Mouse (Mus musculus) lung, adult 2 months (tissue): ENCODE results near the gene Zfp472. TPM values are rescaled to one million over a fixed set of nuclear protein-coding genes. Genes with fewer than 3 reads are reported as not detected.

Experiments
- DNase-seq: peaks from one replicate; pipeline ENCODE4 v3.0.0; 2022
- H3K4me1 ChIP-seq: fragments of 200-500 bp; 2 replicates; pipeline ENCODE4 v1.6.1; 2011; ENCODE audit warnings: low read length; ENCODE audit not compliant: control insufficient read depth, insufficient read depth
- H3K4me3 ChIP-seq: fragments of 200-500 bp; replicated peaks from 2 replicates; pipeline ENCODE3; 2011; ENCODE audit warnings: low read depth, mild to moderate bottlenecking, control low read depth, low read length; ENCODE audit errors: extremely low read depth
- CTCF ChIP-seq: fragments of 200-500 bp; IDR thresholded peaks from 2 replicates; pipeline ENCODE4 v1.5.1; 2011; ENCODE audit warnings: mild to moderate bottlenecking, low read length, control low read depth; ENCODE audit not compliant: insufficient read depth
- POLR2A ChIP-seq: fragments of 200-500 bp; IDR thresholded peaks from 2 replicates; pipeline ENCODE4 v1.6.1; 2011; ENCODE audit warnings: low read depth, mild to moderate bottlenecking, control low read depth, low read length, borderline replicate concordance; ENCODE audit errors: extremely low read depth
- WGBS: fragments of 180-500 bp; shearing (Covaris S2); methylation state at CpG from one replicate; pipeline ENCODE4 v1.1.7; 2018; 5-methylcytosine and 5-hydroxymethylcytosine counted together
- polyA plus RNA-seq: library from polyadenylated mRNA; depleted of rRNA; stranded (reverse); fragments of >200 nt; gene quantifications from 2 replicates; pipeline ENCODE4 v1.2.3, GENCODE M21; 2012; rRNA removed

Zfp472 gene
- 0.61 and 0.85 TPM in 2 replicates for polyA plus RNA-seq

- TF ChIP-seq POLR2A = peak; percentile 67; the same call in 1 of the 2 replicates
- no peak for TF ChIP-seq CTCF
- Histone ChIP-seq H3K4me1 (peaks cover 6% of the 10 kb centered on the region), H3K4me3 (peak within 1 kb of the TSS; percentile 76)
- WGBS = under 1% methylated on average over 33 of the region's 33 CpGs
- DNase-seq = peak; percentile 90
These were observed at the start of gene Zfp472 for GRCm38 (mm10) chr17:32965623-32966290. Gene Zfp472 (plus strand): TSS chr17:32965814.

DNA sequence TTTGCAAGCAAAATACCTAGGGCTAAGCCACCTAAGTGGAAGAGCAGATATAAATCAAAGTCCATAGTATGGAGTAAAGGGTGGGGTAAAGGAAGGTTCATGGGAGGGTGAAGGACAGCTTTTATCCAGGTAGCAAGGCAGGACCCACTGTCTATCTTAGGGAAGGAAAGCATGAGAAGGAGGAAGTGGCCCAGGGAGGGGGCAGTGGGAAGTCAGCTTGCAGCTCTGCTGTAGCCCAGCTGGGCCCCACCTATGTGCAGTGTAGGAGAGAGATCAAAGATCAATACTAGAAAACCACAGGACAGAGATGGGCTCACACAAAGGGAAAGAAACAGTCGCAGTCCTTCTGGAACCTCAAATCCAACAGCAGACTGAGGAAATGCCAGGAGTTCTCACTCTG, 49.5 kb upstream of the Zfp472 start:
- WGBS = 64% methylated on average over 1 of the region's 1 CpGs
- no peak for DNase-seq
- Histone ChIP-seq H3K4me3 (no peak overlapping the region), H3K4me1 (no peaks in the 10 kb centered on the region)
- TF ChIP-seq POLR2A (no peak), CTCF (no peak)

DNA sequence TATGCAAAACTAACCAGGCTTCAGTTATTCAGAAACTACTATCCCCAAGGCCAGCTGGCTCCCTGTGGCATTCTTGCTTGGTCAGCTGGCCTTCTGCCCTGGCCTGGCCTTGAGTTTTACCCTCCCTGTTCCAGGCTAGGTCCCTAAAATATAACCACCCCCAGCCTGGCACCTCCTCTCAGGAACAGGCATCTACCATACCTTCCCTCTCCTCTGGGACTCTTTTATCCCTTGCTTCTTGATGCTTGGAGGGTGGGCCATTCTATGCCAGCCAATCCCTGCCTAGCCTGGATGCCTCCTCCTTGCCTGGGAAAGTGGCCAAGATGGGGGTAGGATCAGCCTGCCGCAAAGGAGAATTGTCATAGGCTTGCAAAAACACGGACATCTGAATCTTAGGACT, 48.5 kb upstream of the Zfp472 start, which contains the start of gene Cyp4f14:
TSS of gene Cyp4f14 (minus strand) at position 212 of the 400 bp plus-strand sequence.
- Histone ChIP-seq H3K4me3 (no peak within 1 kb of the TSS), H3K4me1 (no peaks in the 10 kb centered on the region)
- TF ChIP-seq POLR2A (no peak), CTCF (no peak)
- 42% methylated on average over 2 of the region's 2 CpGs for WGBS
- DNase-seq = no peak

DNA sequence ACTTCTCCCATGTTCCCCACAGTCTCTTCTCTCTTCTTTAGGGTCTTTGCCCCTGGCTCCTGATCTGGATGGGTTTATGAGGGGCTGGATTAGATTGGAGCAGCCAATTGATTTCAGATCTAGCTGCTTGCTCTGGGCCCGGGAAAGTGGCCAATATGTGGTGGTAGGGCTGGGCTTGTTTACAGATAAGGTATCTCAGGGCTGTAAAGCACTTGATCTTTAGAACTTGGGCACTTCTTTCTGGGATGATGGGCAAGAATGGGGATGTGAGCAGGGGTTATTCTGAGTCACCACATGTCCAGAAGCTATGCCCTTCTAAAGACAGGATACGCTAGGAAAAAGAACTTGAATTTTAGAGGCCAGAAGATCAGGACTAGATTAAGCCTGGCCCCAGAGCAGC, 46.5 kb upstream of the Zfp472 start:
- 45% methylated on average over 2 of the region's 2 CpGs for WGBS
- Histone ChIP-seq H3K4me1 (peaks cover under 1% of the 10 kb centered on the region; the same call in 1 of the 2 replicates), H3K4me3 (no peak overlapping the region)
- no peak for DNase-seq
- no peak for TF ChIP-seq POLR2A
- no peak for TF ChIP-seq CTCF

DNA sequence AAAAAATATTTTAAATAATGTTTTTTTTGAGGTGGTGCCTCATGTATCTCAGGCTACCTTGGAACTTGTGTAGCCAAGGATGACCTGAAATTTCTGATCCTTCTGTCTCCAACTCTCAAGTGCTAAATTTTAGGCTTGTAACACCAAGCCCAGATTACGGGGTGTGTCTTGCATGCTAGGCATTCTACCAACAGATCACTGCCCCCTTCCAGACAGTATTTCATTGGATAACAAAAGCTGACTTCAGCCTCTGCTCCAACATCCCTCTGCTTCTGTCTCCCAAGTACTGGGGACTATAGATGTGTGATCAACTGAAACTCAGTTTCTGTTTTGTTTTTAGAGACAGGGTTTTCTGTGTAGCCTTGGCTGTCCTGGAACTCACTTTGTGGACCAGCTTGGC, 41.9 kb upstream of the Zfp472 start:
- no peak for TF ChIP-seq CTCF
- WGBS = 93% methylated on average over 1 of the region's 1 CpGs
- no peak for DNase-seq
- Histone ChIP-seq H3K4me3 (no peak overlapping the region), H3K4me1 (peaks cover 6% of the 10 kb centered on the region; the same call in 1 of the 2 replicates)

DNA sequence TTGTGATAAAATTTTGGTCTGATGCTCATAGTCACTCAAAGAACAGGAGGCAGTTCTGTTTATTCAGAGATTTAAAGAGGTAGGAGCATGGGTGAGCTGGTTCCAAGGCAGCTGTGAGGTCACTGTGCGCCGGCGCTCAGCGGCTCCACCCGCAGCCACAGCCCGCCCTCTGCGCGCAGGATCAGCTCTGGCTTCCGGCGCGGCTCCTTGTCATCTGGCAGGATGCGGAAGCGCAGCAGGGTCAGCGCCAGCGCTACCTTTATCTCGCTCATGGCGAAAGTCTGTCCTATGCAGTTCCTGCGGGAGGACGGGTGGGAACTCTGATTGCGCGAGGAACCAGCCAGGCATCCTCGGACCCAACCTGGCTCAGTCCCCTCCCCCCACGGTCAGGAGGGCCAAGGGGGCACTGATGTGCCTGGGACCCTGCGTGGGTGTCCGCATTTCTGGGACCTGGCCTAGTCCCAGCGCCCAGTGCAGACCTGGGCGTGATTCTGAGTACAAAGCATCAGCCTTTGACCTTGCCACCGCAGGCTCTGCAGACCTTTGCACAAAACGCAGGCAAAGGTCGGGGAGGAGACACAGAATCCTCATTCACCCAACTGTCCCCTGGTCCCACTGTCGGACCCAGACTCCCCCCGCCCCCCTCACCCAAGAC, 40.8 kb upstream of the Zfp472 start:
- TF ChIP-seq POLR2A = peak; percentile 85; the same call in 1 of the 2 replicates
- TF ChIP-seq CTCF = no peak
- peak; percentile 55 for DNase-seq
- Histone ChIP-seq H3K4me1 (peaks cover 6% of the 10 kb centered on the region; the same call in 1 of the 2 replicates), H3K4me3 (peak overlapping the region; percentile 90)
- 15% methylated on average over 32 of the region's 32 CpGs for WGBS

- TF ChIP-seq CTCF (no peak), POLR2A (no peak)
- peaks cover 6% of the 10 kb centered on the region; the same call in 1 of the 2 replicates for H3K4me1 ChIP-seq
- no peak overlapping the region for H3K4me3 ChIP-seq
- DNase-seq = no peak
- WGBS = 83% methylated on average over 5 of the region's 5 CpGs
These were observed 37.8 kb upstream of the Zfp472 start for GRCm38 (mm10) chr17:32927803-32928202.

DNA sequence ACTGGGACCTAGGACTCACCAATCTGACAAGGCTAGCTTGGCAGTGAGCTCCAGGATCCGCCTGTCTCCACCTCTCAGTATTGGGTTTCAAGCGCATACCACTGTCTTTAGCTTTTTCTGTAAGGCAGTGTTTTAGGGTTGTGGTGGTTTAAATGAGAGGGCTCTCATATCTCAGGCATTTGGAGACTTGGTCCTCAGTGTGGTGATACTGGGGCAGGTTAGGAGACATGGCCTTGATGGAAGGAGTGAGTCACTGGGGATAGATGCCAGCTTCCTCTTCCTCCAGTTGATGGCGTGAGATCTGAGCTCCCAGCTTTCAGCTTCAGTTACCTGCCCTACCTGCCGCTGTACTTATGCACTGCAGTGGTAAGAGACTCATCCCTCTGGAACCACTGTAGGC, 25.8 kb upstream of the Zfp472 start:
- no peaks in the 10 kb centered on the region for H3K4me1 ChIP-seq
- 74% methylated on average over 4 of the region's 4 CpGs for WGBS
- no peak for TF ChIP-seq POLR2A
- TF ChIP-seq CTCF = no peak
- no peak overlapping the region for H3K4me3 ChIP-seq
- no peak for DNase-seq

DNA sequence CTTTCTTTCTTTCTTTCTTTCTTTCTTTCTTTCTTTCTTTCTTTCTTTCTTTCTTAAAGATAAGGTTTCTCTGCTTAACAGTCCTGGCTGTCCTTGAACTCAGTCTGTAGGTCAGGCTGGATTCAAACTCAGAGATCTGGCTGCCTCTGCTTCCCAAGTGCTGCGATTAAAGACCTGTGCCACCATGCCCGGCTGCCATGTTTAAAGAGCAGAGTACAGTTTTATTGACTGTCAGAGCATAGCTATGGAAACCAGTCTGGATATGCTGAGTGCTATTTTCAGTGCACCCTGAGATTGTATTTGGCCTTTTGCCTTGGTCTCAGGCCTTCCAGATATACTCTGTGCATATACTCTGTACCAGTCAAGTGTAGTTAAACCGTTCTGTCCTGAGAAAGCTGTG, 22.0 kb upstream of the Zfp472 start:
- no peak for DNase-seq
- H3K4me3 ChIP-seq = no peak overlapping the region
- no peak for TF ChIP-seq POLR2A
- no peak for TF ChIP-seq CTCF
- 89% methylated on average over 3 of the region's 3 CpGs for WGBS
- H3K4me1 ChIP-seq = peaks cover 3% of the 10 kb centered on the region; the same call in 1 of the 2 replicates

- H3K4me1 ChIP-seq = peaks cover 3% of the 10 kb centered on the region; the same call in 1 of the 2 replicates
- no peak overlapping the region for H3K4me3 ChIP-seq
- no peak for TF ChIP-seq POLR2A
- TF ChIP-seq CTCF = no peak
- no peak for DNase-seq
- 57% methylated on average over 3 of the region's 3 CpGs for WGBS
These were observed 21.1 kb upstream of the Zfp472 start for GRCm38 (mm10) chr17:32944402-32945035.

DNA sequence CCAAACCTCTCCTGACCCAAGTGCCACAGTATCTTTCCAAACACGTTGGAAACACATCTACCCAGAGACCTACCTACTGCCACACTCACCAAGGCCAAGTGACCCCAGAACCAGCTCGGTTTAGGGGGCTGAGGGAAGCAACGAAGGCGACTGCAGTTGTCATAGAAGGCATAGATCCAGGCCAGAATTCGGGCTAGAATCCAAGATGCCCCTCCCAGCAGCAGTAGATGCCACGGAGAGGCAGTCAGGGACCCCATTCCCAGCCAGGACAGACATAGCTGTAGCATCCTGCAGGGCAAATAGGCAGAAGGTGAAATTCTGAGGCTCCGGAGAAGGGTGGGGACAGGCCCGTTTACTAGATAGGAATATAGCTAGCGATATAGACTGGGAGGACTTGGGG, 18.9 kb upstream of the Zfp472 start:
- WGBS = 26% methylated on average over 9 of the region's 9 CpGs
- DNase-seq = no peak
- Histone ChIP-seq H3K4me3 (peak overlapping the region; percentile 80), H3K4me1 (peaks cover 3% of the 10 kb centered on the region; the same call in 1 of the 2 replicates)
- TF ChIP-seq CTCF (no peak), POLR2A (no peak)
